Mouse (Mus musculus): ENCODE data around the gene Myo1h.

The Myo1h gene

GRCm38 (mm10) chr5:114393169-114393568, 104.2 kb downstream of the Myo1h start:
- no peak for DNase-seq (ENCODE audit: low read depth)

GRCm38 (mm10) chr5:114406592-114406991, 117.6 kb downstream of the Myo1h start:
- DNase-seq (ENCODE audit: low read depth): no peak

GRCm38 (mm10) chr5:114407269-114407668, 118.3 kb downstream of the Myo1h start:
- no peak for DNase-seq (ENCODE audit: low read depth)

- DNase-seq (ENCODE audit: low read depth): no peak
Observed at GRCm38 (mm10) chr5:114407810-114408209, 118.8 kb downstream of the Myo1h start.

- no peak for DNase-seq (ENCODE audit: low read depth)
Observed at GRCm38 (mm10) chr5:114408846-114409245, 119.9 kb downstream of the Myo1h start.

GRCm38 (mm10) chr5:114410429-114410828, 121.5 kb downstream of the Myo1h start:
- no peak for DNase-seq (ENCODE audit: low read depth)

- no peak for DNase-seq (ENCODE audit: low read depth)
Observed at GRCm38 (mm10) chr5:114412361-114412998, 123.5 kb downstream of the Myo1h start.

GRCm38 (mm10) chr5:114413067-114413735, 124.2 kb downstream of the Myo1h start:
- no peak for DNase-seq (ENCODE audit: low read depth)
